Mouse (Mus musculus) small intestine, adult 2 months (tissue): ENCODE measurements at regions not wholly inside any gene's neighbourhood (a gene's known extent, or its start where the extent isn't known, plus 50 kb on each side); places are given as distances from the start of the nearest gene placed in this dataset.

Source experiments
- CTCF ChIP-seq: fragments of 200-500 bp; IDR thresholded peaks from 2 replicates; pipeline ENCODE4 v1.5.1; 2012; ENCODE audit warnings: low read depth, mild to moderate bottlenecking, control low read depth, inconsistent platforms, low read length, moderate library complexity, mixed read lengths; ENCODE audit not compliant: insufficient replicate concordance, insufficient read length; ENCODE audit errors: extremely low read depth
- POLR2A ChIP-seq: fragments of 200-500 bp; IDR thresholded peaks from 2 replicates; pipeline ENCODE4 v1.6.1; 2012; ENCODE audit warnings: low read depth, mild to moderate bottlenecking, control low read depth, inconsistent platforms, low read length, moderate library complexity

DNA sequence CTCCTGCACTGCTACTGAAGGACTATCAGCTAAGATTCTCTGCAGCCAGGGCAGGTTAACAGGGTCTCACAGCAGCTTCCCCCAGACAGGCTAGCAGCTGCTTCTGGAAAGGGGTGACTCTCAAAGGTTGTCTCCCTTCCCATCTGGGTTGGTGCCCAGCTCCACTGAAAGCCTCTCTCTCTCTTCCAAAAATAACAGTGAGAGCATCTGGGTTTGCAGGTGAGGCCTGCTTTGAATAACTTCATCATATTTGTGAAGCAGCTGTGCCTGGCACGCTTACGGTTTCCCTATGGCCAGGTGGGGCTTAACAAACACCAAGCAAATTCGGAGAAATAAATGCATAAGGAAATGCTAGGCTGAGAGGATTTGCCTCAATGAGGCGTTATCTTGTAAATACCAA, 58.5 kb upstream of the Bod1 start:
- TF ChIP-seq CTCF (no peak), POLR2A (no peak)
